Mouse (Mus musculus) heart, postnatal 36 days (tissue): Measurements from ENCODE around the gene Mov10. TPM values are rescaled to one million over a fixed set of nuclear protein-coding genes. Genes with fewer than 3 reads are reported as not detected.
"Not testable (repeated sequence)": the region's sequence is repeated elsewhere in the genome, so short reads cannot be mapped to it uniquely, and the experiment has no call there.

Experiments
- DNase-seq, 2 experiments: peaks; one replicate each; pipeline ENCODE4 v3.0.0; 2021 to 2022
- intact Hi-C: fragments of 180-260 bp; cut with DNase I; formaldehyde crosslinking; loops from one replicate; pipeline ENCODE4 v1.15.1; 2025
- total RNA-seq, 2 experiments: library from RNA; stranded (reverse); gene quantifications; 2 replicates each; pipeline ENCODE4 v1.2.3; 2021

Mov10 gene
- total RNA-seq, 2 experiments from 2014 or later = 4.8 to 8.0 TPM

DNA sequence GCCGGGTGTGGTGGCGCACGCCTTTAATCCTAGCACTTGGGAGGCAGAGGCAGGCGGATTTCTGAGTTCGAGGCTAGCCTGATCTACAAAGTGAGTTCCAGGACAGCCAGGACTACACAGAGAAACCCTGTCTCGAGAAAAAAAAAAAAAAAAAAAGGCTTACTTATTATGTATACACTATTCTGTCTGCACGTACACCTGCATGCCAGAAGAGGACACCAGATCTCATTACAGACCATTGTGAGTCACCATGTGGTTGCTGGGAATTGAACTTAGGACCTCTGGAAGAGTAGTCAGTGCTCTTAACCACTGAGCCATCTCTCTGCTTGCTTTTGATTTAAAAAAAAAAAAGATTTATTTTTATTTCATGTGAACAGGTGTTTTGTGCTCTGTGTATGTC lies 5.1 kb downstream of the Mov10 start:
- DNase-seq, intact Hi-C loops: not testable (repeated sequence)

DNA sequence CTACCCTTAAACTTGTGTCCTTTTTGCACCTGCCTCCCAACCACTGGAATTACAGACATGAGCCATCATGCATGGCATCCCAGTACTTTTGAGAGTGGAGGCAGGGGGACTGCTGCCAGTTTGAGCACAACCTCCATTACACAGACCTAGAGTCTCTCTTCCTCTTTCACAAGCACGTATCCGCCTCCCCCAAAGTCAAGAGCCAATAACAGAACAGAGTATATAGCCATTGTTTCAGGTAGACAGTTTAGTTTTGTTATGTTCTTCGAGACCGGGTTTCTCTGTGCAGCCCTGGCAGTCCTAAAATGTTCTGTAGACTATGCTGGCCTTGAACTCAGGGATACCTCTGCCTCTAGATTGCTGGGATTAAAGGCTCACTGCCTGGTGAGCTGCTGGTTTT lies 6.1 kb downstream of the Mov10 start:
- no peak for DNase-seq
- intact Hi-C loops = no loop called here

DNA sequence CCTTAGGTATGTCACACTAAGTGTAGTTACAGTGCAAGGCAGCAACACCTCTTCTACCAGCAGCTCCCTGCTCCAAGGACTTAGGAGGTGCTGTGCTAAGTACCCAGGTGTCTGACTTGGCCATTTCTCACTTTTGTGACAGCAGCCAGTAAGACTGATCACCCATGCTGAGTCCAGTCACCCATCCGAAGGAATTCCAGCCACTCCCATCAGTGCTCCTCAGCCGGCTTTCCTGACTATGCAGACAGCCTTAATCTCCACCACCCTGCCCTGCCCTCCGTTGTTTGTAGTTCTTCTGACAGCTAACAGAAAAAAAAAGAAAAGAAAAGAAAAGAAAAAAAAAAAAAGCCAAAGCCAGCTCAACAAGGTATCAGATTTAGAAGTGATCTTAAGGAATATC lies 6.6 kb downstream of the Mov10 start:
- no peak for DNase-seq
- intact Hi-C loops = no loop called here

DNA sequence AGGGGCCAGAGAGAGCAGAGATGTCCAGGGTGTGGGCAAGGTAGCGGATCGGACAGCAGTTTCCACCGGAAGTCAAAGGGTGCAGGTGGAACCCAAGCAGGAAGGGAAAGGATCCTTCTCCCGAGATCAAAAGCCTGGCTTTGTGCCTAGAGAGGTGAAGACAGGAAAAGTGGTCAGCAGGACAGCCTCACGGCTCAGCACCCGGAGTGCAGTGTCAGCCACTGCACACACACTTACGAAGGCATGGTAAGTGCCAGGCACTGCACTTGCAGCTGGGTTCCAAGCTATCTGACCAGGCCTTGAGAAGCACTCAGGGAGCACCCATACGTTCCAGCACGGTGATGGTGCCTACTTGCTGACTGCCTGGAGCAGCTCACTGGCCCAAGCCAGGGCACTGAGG lies 12.8 kb downstream of the Mov10 start:
- DNase-seq = no peak
- intact Hi-C loops = no loop called here

DNA sequence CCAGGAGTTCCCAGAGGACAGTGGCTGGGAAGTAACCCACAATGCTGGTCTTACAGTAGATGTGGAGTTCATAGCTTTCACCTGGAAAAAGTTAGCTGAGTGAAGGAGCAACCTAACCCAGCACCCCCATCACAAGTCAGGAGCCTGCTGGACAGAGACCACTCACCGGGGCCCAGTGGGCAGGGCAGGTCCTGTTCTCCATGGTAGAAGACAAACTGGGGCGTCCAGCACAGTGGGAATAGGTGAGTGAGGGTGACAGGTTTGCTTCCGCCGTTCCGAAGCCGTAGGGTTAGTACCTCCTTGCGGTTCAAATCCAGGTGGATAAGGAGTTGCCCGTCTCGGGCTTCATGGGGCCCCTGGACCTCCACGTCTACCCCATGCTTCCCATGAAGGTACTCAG lies 14.1 kb downstream of the Mov10 start:
- DNase-seq = no peak
- intact Hi-C loops = no loop called here

DNA sequence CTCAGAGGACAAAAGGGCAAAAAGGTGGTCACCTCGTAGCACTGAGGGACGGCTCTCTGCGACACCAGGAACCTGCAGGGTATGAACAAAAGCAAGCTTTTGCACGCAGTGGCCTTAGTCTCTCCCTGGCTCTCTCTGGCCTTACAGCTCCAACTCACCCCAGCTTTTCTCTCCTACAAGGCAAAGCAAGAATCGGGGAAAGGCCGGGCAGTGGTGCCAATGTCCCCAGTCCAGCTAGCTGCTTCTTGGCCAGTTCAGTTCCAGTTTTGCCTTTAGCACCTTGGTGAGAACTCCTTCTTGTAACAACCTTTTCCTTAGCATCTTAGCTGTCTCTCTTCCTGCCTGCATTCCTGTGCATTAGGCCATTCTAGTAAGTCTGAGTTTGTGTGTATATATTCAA lies 16.9 kb downstream of the Mov10 start:
- DNase-seq = no peak
- intact Hi-C loops = no loop called here

DNA sequence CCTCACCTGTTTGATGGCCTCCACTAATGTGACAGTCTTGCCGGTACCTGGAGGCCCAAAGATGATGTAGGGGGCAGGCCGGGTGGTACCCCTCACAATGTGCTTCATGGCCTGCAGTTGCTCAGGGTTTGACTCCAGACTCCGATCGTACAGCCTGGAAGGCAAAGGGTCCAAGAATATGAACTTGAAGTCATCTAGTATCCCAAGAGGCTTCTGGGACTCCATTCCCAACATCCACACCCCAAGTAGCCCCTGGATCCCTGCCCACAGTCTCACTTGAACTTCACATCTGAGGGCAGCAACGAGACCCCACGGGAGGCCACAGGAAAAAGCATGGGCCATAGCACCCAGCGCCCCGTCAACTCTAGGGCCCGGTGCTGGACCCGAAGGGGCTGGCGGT lies 17.7 kb downstream of the Mov10 start:
- no peak for DNase-seq
- intact Hi-C loops = no loop called here

DNA sequence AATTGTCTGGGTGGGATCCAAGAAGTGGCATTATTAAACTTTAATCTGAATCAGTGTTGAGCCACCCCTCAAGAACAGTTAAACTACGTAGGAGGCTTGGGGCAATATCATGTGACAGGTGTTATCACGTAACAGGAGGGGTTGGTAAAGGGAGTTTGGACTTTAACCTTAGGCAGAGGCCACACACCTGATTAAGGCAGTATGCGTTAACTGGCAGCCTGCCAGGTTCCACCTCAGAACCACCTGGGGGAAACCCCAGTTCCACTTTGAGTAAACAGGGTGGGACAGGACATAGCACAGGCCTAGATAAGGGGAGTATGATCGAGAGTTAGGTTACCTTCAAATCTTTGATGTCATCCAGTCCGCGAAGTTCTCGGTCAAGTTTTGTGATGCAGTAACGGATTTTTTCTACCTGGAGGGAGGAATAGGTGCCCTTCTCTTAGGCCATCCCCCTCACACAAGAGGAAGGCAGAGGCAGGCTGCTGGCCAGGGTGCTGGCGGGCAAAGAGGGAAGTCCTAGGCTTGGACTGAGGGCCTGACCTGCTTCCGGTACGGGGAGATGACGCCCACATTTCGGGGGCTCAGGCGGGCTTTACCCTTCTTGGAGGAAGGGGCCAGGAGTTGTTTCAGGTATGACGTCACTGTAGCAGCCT lies 21.8 kb downstream of the Mov10 start:
- no peak for DNase-seq
- intact Hi-C loops = no loop called here

DNA sequence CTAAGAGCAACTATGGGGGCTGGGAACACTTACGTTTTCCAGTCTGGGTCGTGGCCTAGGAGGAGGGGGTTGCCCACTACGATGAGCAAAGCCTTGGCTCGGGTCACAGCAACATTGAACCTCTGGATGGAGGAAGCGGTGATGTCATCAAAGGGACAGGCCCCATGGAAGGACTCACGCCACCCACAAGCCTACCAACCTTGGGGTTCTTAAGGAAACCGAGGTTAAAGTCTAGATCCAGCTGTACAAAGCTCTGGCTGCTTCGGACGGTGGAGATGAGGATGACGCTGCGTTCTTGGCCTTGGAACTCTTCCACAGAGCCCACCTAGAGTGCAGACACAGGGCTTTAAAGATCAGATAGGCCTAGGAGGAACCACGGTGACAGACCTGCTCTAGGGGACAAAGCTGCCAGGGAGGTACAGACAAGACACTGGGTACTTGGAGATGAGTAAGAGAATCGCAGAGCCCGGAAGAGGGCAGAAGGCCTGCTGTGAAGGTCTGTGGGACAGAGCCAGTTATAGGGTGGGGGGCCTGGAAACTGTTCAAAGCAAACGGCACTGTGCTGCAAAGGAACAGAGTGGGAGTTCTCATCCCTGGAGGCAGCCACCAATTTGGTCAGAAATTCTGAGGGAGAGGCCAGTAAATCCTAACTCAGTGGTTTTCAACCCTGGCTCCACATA lies 22.6 kb downstream of the Mov10 start:
- no peak for DNase-seq
- intact Hi-C loops = loop anchor here (2.0 kb wide), 1 partner anchor 23 kb away; the partner anchor contains the start of gene Mov10

DNA sequence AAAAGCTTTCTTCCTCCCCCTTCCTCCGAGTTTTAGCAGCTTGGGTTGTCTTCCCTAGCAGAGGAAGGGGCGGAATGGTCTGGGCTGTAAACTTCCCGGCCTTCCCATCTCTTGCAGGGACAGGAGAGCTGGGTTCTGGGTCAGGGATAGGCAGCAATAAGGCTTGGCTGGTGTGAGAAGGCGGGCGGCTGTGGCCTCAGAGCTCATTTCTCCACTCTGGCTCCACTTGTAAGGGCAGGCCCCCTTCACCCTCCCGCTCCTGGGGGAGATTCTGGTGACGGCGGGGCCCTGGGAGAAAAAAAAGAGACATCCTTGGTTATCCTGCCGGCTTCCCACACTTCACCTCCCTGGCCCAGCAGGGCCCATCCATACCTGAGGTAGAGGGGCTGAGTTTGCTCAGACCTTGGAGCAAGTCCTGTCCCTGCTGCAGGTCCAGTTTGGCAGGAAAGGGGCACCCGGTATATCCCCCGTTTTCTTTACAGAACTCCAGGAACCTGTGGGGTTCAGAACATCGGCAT lies 23.4 kb downstream of the Mov10 start:
- DNase-seq = no peak
- intact Hi-C loops = loop anchor here (2.0 kb wide), 1 partner anchor 24 kb away; the partner anchor contains the start of gene Mov10

DNA sequence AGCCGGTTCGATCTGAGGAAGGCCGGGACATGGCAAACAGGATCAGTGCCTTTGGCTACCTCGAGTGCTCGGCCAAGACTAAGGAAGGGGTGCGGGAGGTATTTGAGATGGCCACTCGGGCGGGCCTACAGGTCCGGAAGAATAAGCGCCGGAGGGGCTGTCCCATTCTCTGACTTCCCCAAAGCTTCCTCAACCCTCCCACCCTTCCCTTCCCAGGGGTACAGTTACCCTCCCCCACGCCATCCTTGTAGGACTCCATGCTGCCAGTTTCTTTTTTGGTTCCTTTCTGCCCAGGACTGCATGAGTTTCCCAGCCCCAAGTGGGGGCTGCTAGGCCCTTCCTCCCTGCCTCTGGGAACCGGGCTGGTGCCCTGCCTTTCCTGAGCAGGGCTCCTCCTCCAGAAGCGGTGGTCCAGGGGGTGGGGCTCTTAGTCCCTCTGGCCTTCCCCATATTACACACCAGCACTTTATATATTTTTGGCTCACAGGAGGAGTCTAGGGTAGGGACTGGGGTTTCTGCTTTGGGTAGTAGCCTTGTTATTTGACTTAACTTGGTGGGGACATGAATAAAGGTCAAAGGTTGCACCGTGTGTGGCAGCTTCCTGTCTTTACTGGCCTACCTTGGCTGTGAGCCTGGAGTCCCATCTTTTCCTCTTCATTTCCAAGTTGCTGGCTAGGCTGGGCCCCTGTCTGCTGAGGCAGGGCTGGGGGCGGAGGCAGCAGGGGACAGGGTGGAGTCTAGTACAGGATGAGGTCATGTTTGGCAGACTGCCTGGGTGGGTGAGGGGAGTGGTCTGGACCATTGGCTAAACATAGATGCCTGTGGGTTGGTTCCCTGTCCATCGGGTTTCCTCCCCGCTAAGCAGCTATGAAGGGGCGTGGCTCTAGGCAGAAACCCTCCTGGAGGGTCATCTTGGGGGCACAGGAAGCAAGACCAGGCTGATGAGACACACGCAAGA lies 24.2 kb downstream of the Mov10 start:
- peak; percentile 93 to 95 for DNase-seq
- intact Hi-C loops = loop anchor here (2.0 kb wide), 1 partner anchor 25 kb away; the partner anchor contains the start of gene Mov10

DNA sequence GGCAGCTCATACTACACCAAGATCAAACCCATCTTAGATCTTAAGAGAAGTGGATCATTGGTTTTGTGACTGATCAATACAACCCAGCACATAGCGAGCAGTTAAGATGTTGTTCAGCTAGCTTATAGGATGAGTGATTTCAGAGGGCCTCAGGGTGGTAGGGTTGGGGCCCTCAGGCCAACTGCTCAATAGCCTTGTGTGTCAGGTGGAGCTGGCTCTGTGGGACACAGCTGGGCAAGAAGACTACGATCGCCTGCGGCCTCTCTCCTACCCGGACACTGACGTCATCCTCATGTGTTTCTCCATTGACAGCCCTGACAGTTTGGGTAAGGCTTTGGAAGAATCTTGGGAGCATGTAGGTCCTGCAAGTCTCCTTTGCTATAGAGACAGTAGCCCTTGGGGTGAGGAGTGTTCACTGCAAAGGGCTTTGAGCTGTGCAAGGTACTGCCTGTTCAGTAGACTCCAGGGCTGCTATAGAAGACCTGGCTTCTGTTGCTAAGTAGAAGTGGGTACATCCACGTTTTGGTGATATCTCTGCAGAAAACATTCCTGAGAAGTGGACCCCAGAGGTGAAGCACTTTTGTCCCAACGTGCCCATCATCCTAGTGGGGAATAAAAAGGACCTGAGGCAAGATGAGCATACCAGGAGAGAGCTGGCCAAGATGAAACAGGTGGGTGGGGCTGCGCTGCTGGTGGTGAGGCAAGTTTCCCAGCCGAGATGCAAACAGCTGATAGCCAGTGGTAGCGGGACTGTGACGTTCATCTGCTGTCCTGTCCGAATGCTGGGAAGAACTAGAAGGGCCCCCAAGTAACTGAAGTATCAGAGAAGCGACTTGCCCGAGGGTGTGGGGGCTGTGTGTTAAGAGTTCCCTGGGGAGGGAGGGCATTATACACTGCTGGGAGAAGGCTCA lies 25.7 kb downstream of the Mov10 start:
- no peak for DNase-seq
- intact Hi-C loops = no loop called here

DNA sequence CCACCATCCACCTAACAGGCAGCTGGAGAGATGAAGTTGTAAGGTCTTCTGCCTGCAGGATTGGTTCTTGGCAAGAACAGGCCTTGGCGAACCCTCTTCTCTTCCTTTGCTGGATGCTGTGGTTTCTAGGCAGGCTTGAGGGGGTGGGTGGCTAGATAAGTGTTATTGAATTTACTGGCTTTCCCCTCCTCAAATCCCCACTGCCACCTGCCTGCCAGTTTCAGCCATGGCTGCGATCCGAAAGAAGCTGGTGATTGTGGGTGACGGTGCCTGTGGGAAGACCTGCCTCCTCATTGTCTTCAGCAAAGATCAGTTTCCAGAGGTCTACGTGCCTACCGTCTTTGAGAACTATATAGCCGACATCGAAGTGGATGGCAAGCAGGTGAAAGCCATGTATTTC lies 26.7 kb downstream of the Mov10 start:
- no peak for DNase-seq
- intact Hi-C loops = no loop called here

DNA sequence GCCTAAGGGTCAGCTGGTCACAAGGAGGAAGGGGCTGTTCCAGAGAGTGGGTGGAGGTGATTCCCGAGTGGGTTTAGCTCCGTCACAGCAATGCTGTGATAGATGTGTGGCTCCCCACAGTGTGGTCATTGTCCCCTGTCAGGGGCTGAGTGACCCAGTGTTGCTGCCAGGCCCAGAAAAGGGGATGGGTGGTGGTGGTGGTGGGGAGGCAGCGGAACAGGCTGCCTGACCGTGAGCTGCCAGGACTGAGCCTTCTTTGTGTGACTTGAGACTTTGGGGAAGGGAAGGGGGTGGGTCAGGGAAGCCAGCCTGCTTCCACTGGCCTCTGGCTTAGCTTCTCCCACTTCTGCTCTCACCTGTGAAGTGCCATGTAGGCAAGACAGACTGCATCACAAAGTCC lies 27.3 kb downstream of the Mov10 start:
- DNase-seq = peak in 1 of 2 experiments; percentile 24
- intact Hi-C loops = no loop called here

DNA sequence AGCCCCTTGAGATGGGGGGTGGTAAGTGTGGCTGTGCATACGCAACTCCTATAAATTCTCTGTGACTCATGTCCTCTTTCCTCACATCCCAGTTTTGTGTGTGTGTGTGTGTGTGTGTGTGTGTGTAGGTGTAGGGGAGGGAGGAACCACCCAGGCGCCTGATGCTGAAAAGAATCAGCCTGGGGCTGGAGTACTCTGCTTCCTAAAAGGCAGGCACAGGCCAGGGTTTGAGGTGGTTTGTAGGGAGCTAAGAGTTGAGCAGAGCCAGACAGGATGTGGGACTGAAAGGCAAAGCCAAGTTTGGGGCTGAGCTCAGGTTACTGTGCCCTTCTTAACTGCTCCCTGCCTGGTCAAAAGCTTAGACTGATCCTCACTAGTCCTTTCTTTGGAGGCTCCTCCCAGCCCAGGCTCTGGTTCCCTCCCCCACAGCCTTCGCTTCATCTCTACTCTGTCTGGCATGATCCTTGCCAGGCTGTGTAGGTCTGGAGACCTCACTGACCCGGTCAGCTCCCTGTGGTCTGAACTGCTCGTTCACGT lies 27.9 kb downstream of the Mov10 start:
- peak; percentile 36 to 43 for DNase-seq
- intact Hi-C loops = no loop called here

DNA sequence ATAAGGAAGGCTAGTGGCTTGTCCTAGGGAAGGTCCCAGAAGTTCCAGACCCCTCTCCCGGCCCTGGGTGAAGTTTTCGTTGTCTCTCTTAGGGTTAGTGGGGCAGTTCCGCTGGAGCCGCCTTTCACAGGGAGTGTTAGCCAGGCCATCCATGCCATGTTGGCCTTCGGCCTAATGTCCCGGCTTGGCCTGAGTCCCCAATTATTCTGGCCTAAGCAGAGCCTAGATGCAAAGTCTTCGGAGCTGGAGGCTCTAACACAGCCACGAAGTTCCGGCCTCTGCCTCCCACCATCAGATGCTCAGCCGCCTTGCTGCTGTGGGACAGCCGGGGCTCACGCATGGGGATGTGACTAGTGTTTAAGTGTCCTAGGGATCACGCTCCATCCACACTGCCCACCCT lies 28.5 kb downstream of the Mov10 start:
- DNase-seq = peak; percentile 66 to 70

DNA sequence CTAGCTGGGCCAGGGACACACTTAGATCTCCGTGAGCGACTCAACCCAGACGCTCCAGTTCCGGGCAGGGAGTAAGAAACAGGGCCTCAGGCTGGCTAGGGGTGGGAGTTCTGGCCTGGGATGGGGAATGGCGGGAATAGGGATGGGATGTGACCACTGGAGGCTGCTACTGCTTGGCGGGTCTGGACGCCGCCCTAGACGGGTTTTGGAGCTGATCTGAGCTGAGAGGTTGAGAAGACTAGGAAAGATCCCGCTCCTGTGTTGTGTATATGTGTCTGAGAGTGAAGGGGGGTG lies 29.1 kb downstream of the Mov10 start:
- intact Hi-C loops = loop anchor here (1.0 to 2.0 kb wide), 3 partner anchors 8 to 270 kb away; partner anchors contain the start of genes Fam19a3 and Ppm1j
- no peak for DNase-seq

More for the DNA sequence above, 28.5 kb downstream of the Mov10 start:
- intact Hi-C loops = loop anchor here (1.0 to 2.0 kb wide), 3 partner anchors 9 to 269 kb away; partner anchors contain the start of genes Fam19a3 and Ppm1j

DNA sequence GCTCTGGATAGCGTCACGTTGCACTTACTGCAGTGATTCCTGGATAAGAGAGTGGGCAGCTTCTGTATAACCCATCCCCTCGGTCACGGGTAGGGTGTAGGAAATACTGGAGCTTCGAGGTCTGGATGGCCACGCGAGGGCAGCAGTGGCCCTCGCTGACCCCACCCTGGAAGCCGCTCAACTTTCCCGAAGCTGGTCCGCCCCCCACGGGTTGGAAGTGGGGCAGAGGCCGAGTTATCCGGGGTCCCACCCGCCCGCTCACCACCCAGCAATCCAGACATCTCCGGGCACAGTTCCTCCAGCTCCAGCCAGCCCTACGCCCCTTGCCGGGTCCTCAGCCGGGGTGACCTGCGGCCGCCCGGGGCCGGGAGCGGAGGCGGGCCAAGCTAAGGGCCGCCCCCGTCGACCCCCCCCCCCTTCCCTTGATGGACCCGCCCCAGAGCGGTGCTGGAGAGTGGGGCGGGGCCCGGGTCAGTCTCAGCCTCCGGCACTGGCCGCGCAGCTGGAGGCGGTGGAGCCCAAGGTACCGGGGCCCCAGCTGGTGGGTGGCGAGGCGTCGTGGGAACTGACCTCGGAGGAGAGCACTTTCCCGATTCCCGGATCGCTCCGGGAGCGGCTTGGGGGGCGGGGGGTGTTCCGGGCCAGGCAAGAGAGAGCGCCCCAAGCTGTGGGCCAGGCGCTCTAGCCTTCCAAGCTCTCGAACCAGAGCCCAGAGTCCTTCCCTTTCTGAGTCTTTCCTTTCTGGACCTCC lies 29.6 kb downstream of the Mov10 start:
- intact Hi-C loops = loop anchor here (1.0 to 2.0 kb wide), 4 partner anchors 7 to 270 kb away; partner anchors contain the start of genes Capza1, Fam19a3, Ppm1j and St7l
- DNase-seq = peak; percentile 85 to 93

DNA sequence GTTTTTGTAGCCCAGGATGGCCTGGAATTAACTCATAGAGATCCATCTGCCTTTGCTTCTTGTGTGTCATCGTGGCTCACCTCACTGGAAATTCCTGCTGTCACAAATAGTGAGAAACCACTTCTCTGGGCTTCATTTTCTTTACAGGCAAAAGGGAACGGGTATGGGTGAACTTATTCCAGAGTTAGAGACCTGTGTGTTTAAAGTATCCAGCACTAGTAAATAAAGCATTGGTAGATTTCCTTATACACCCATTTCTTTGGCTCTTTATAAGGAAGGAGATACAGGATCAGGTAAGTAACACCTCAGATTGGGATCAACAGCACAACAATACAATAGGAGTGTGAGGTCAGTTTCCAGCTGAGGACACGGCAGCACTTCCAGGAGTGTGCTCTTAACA lies 30.3 kb downstream of the Mov10 start, which contains the start of gene Rhoc:
Gene Rhoc, plus strand, starts transcription at position 301 of the 400 bp plus-strand sequence.
- intact Hi-C loops = loop anchor here (1.0 to 2.0 kb wide), 3 partner anchors 76 to 271 kb away; partner anchors contain the start of genes Capza1 and St7l
- DNase-seq = no peak
